Comparison of ENCODE assay signal across 9 mouse cellular contexts in the genomic region with DNA sequence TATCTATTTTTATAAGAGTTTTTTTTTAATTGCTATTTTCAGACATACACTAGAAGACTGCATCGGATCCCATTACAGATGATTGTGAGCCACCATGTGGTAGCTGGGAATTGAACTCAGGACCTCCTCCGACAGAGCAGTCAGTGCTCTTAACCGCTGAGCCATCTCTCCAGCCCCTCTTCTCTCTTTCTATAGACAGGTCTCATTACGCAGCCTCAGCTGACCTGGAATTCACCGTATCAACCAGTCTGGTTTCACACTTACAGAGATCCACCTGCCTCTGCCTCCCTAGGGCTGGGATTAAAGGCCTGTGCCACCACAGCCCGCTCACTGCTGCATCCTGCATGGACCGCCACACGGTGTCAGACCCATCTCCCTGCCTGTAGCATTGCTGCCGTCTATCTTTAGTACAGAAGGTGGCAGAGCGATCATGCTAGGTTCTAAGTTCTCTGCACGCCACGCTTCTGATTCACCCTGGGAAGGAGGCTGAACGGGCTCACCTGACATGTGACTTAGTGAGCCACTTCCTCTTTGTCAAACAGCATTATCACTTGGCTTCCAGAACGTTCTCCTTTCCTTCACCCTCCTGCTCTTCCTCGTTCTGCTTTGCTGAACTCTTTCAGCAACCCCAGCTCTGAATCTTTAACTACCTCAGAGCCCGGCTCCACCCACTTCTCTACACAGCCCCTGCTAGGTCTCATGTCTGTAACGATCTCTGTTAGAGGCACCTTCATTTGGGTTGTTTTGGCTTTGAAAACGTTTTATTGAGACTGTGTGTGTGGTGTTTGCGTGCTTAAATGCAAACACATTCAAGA. TPM values are rescaled to one million over a fixed set of nuclear protein-coding genes. Genes with fewer than 3 reads are reported as not detected.
A peak's percentile ranks its signal among the peaks of the same experiment; 100 is the strongest.
DNase-seq lines count a peak whose midpoint lies in the region; TF ChIP-seq lines count a peak whose summit lies in the region.
"Had no signal": no experiment of that assay in that cellular context is flagged by ENCODE, and none has a peak within 500 bp of the region (broad histone marks: within the 10 kb centered on the region; RNA-seq: fewer than 3 reads in every experiment).

No protein-coding gene starts in this region.

- no peak overlapping the region for H3K27ac ChIP-seq in gastrocnemius, adult 2 months

- intact Hi-C loops in gastrocnemius, adult 2 months (cut with DNase I), result no loop called here
- intact Hi-C loops in left cerebral cortex, postnatal 4 days (cut with DNase I), result no loop called here

- no peak for TF ChIP-seq CTCF in gastrocnemius, adult 2 months (IDR thresholded peaks at IDR 0.05)

- DNase-seq in 416B (ENCODE audit: low read depth) (peak; percentile 93), ZHBTc4 (ENCODE audit: low read depth, low spot score) (peak; percentile 36)
- DNase-seq in kidney, postnatal 14 days, result peak; percentile 39
- peak; percentile 72 for DNase-seq in monocyte, adult 2 months (ENCODE audit: low read depth in 1 of 2, low spot score in 2 of 2)
- no peak for DNase-seq in frontal cortex, postnatal 25 days (ENCODE audit: low spot score in 2 of 2)
- DNase-seq in gastrocnemius, adult 2 months, result no peak
- no peak for DNase-seq in left cerebral cortex, postnatal 4 days
- DNase-seq in cerebellum, postnatal 14 days, result no peak

- H3K4me3 ChIP-seq in gastrocnemius, adult 2 months, result no peak overlapping the region

RNA-seq across cellular contexts. Expression of a gene that starts 1.3 kb away (rescaled TPM):
- under 1 TPM in 1 of 2 experiments, not detected in 1; 0.64 TPM for total RNA-seq in gastrocnemius, adult 2 months (2021)
- total RNA-seq in left cerebral cortex, postnatal 4 days (2021), result not detected

RNA-seq across cellular contexts. Expression of a gene that starts 20.2 kb away (rescaled TPM):
- 10 to 100 TPM; 24.7 to 26.6 TPM for total RNA-seq in gastrocnemius, adult 2 months (2021)
- 100 to 1,000 TPM; 141 to 152 TPM for total RNA-seq in left cerebral cortex, postnatal 4 days (2021)

RNA-seq across cellular contexts. Expression of a gene that starts 25.0 kb away (rescaled TPM):
- 1 to 10 TPM; 1.1 to 2.0 TPM for total RNA-seq in gastrocnemius, adult 2 months (2021)
- 1 to 10 TPM; 1.2 TPM for total RNA-seq in left cerebral cortex, postnatal 4 days (2021)

RNA-seq across cellular contexts. Expression of a gene that starts 49.1 kb away (rescaled TPM):
- not detected for total RNA-seq in gastrocnemius, adult 2 months (2021)
- not detected for total RNA-seq in left cerebral cortex, postnatal 4 days (2021)
- total RNA-seq: heart, postnatal 36 days had no signal

Comparison
In these comparisons a context has a peak if more than half of its experiments do, and no peak if none do; other contexts are left out.
1. DNase-seq: peak in 416B (single experiment), ZHBTc4 (single experiment), kidney, postnatal 14 days (single experiment) and monocyte, adult 2 months (2 of 2); none in frontal cortex, postnatal 25 days (0 of 2), gastrocnemius, adult 2 months (single experiment), left cerebral cortex, postnatal 4 days (single experiment) and cerebellum, postnatal 14 days (0 of 2).
2. RNA of a gene that starts 20.2 kb away (total RNA-seq): 141 to 152 TPM in left cerebral cortex, postnatal 4 days; 24.7 to 26.6 TPM in gastrocnemius, adult 2 months; every median in the first group is over 4 times any median in the second.